Mouse (Mus musculus): Measurements from ENCODE around the gene Hbp1. TPM values are rescaled to one million over a fixed set of nuclear protein-coding genes. Genes with fewer than 3 reads are reported as not detected.

Gene Hbp1
- polyA plus RNA-seq, 1 experiment from 2014 or later = 83.3 TPM

- Histone ChIP-seq H3K4me3 (replicated peaks; ENCODE audit: low read length) (no peak overlapping the region), H3K4me1 (replicated peaks; ENCODE audit: control insufficient read depth, insufficient read depth, low read length) (peaks cover 4% of the 10 kb centered on the region; the same call in 1 of the 2 replicates), H3K36me3 (ENCODE audit: control insufficient read depth, insufficient read depth) (peaks cover 27% of the 10 kb centered on the region), H3K9me3 (ENCODE audit: control insufficient read depth, low read length) (no peaks in the 10 kb centered on the region), H3K27ac (ENCODE audit: low read length) (no peak overlapping the region), H3K4me2 (ENCODE audit: low read length) (no peak overlapping the region), H3K9ac (replicated peaks; ENCODE audit: low read depth, low read length) (no peak overlapping the region), H3K27me3 (replicated peaks; ENCODE audit: control insufficient read depth, insufficient read depth, low read length) (no peaks in the 10 kb centered on the region)
- no peak for ATAC-seq
- 97% methylated on average over 4 of the region's 4 CpGs for WGBS
Measured at GRCm38 (mm10) chr12:31943020-31943654, 7.2 kb downstream of the Hbp1 start.

- no peak overlapping the region for H3K4me2 ChIP-seq (ENCODE audit: low read length)
- no peak overlapping the region for H3K9ac ChIP-seq (replicated peaks; ENCODE audit: low read depth, low read length)
- no peak overlapping the region for H3K27ac ChIP-seq (ENCODE audit: low read length)
- no peaks in the 10 kb centered on the region for H3K4me1 ChIP-seq (replicated peaks; ENCODE audit: control insufficient read depth, insufficient read depth, low read length)
- no peaks in the 10 kb centered on the region for H3K27me3 ChIP-seq (replicated peaks; ENCODE audit: control insufficient read depth, insufficient read depth, low read length)
- no peak for ATAC-seq
- no peaks in the 10 kb centered on the region for H3K9me3 ChIP-seq (ENCODE audit: control insufficient read depth, low read length)
- H3K4me3 ChIP-seq (replicated peaks; ENCODE audit: low read length) = no peak overlapping the region
- H3K36me3 ChIP-seq (ENCODE audit: control insufficient read depth, insufficient read depth) = peaks cover 48% of the 10 kb centered on the region
Measured at GRCm38 (mm10) chr12:31939026-31939425, 11.3 kb downstream of the Hbp1 start.

GRCm38 (mm10) chr12:31938391-31938997, 11.8 kb downstream of the Hbp1 start:
- H3K27me3 ChIP-seq (replicated peaks; ENCODE audit: control insufficient read depth, insufficient read depth, low read length) = no peaks in the 10 kb centered on the region
- no peak overlapping the region for H3K27ac ChIP-seq (ENCODE audit: low read length)
- 95% methylated on average over 4 of the region's 4 CpGs for WGBS
- no peak overlapping the region for H3K4me2 ChIP-seq (ENCODE audit: low read length)
- no peak for ATAC-seq
- peaks cover 49% of the 10 kb centered on the region for H3K36me3 ChIP-seq (ENCODE audit: control insufficient read depth, insufficient read depth)
- H3K4me1 ChIP-seq (replicated peaks; ENCODE audit: control insufficient read depth, insufficient read depth, low read length) = no peaks in the 10 kb centered on the region
- no peaks in the 10 kb centered on the region for H3K9me3 ChIP-seq (ENCODE audit: control insufficient read depth, low read length)
- no peak overlapping the region for H3K9ac ChIP-seq (replicated peaks; ENCODE audit: low read depth, low read length)
- no peak overlapping the region for H3K4me3 ChIP-seq (replicated peaks; ENCODE audit: low read length)

- ATAC-seq = no peak
- Histone ChIP-seq H3K4me1 (replicated peaks; ENCODE audit: control insufficient read depth, insufficient read depth, low read length) (no peaks in the 10 kb centered on the region), H3K27me3 (replicated peaks; ENCODE audit: control insufficient read depth, insufficient read depth, low read length) (no peaks in the 10 kb centered on the region), H3K36me3 (ENCODE audit: control insufficient read depth, insufficient read depth) (peaks cover 46% of the 10 kb centered on the region), H3K4me3 (replicated peaks; ENCODE audit: low read length) (no peak overlapping the region), H3K9me3 (ENCODE audit: control insufficient read depth, low read length) (no peaks in the 10 kb centered on the region), H3K4me2 (ENCODE audit: low read length) (no peak overlapping the region), H3K27ac (ENCODE audit: low read length) (no peak overlapping the region), H3K9ac (replicated peaks; ENCODE audit: low read depth, low read length) (no peak overlapping the region)
- 94% methylated on average over 3 of the region's 3 CpGs for WGBS
Measured at GRCm38 (mm10) chr12:31937613-31938012, 12.7 kb downstream of the Hbp1 start.

GRCm38 (mm10) chr12:31936657-31937300, 13.6 kb downstream of the Hbp1 start:
- H3K27ac ChIP-seq (ENCODE audit: low read length) = no peak overlapping the region
- H3K4me3 ChIP-seq (replicated peaks; ENCODE audit: low read length) = no peak overlapping the region
- H3K4me1 ChIP-seq (replicated peaks; ENCODE audit: control insufficient read depth, insufficient read depth, low read length) = no peaks in the 10 kb centered on the region
- no peak overlapping the region for H3K4me2 ChIP-seq (ENCODE audit: low read length)
- H3K9ac ChIP-seq (replicated peaks; ENCODE audit: low read depth, low read length) = no peak overlapping the region
- no peak for ATAC-seq
- peaks cover 50% of the 10 kb centered on the region for H3K36me3 ChIP-seq (ENCODE audit: control insufficient read depth, insufficient read depth)
- 40% methylated on average over 6 of the region's 6 CpGs for WGBS
- H3K27me3 ChIP-seq (replicated peaks; ENCODE audit: control insufficient read depth, insufficient read depth, low read length) = no peaks in the 10 kb centered on the region
- H3K9me3 ChIP-seq (ENCODE audit: control insufficient read depth, low read length) = no peaks in the 10 kb centered on the region

GRCm38 (mm10) chr12:31931818-31932217, 18.5 kb downstream of the Hbp1 start:
- Histone ChIP-seq H3K27me3 (replicated peaks; ENCODE audit: control insufficient read depth, insufficient read depth, low read length) (no peaks in the 10 kb centered on the region), H3K9me3 (ENCODE audit: control insufficient read depth, low read length) (no peaks in the 10 kb centered on the region), H3K36me3 (ENCODE audit: control insufficient read depth, insufficient read depth) (peaks cover 45% of the 10 kb centered on the region), H3K27ac (ENCODE audit: low read length) (no peak overlapping the region), H3K9ac (replicated peaks; ENCODE audit: low read depth, low read length) (no peak overlapping the region), H3K4me3 (replicated peaks; ENCODE audit: low read length) (no peak overlapping the region), H3K4me1 (replicated peaks; ENCODE audit: control insufficient read depth, insufficient read depth, low read length) (no peaks in the 10 kb centered on the region), H3K4me2 (ENCODE audit: low read length) (no peak overlapping the region)
- WGBS = 100% methylated on average over 3 of the region's 3 CpGs
- peak; percentile 6; the same call in 1 of the 2 replicates for ATAC-seq

- Histone ChIP-seq H3K4me2 (ENCODE audit: low read length) (no peak overlapping the region), H3K9ac (replicated peaks; ENCODE audit: low read depth, low read length) (no peak overlapping the region), H3K4me3 (replicated peaks; ENCODE audit: low read length) (no peak overlapping the region), H3K36me3 (ENCODE audit: control insufficient read depth, insufficient read depth) (peaks cover 38% of the 10 kb centered on the region), H3K27me3 (replicated peaks; ENCODE audit: control insufficient read depth, insufficient read depth, low read length) (no peaks in the 10 kb centered on the region), H3K9me3 (ENCODE audit: control insufficient read depth, low read length) (no peaks in the 10 kb centered on the region), H3K4me1 (replicated peaks; ENCODE audit: control insufficient read depth, insufficient read depth, low read length) (peaks cover 2% of the 10 kb centered on the region; the same call in 1 of the 2 replicates), H3K27ac (ENCODE audit: low read length) (no peak overlapping the region)
- ATAC-seq = no peak
- WGBS = 73% methylated on average over 3 of the region's 3 CpGs
Measured at GRCm38 (mm10) chr12:31928498-31928897, 21.8 kb downstream of the Hbp1 start.

GRCm38 (mm10) chr12:31926661-31927061, 23.7 kb downstream of the Hbp1 start:
- WGBS = 23% methylated on average over 4 of the region's 4 CpGs
- H3K36me3 ChIP-seq (ENCODE audit: control insufficient read depth, insufficient read depth) = peaks cover 28% of the 10 kb centered on the region
- H3K27ac ChIP-seq (ENCODE audit: low read length) = no peak overlapping the region
- no peak overlapping the region for H3K9ac ChIP-seq (replicated peaks; ENCODE audit: low read depth, low read length)
- H3K4me3 ChIP-seq (replicated peaks; ENCODE audit: low read length) = no peak overlapping the region
- no peaks in the 10 kb centered on the region for H3K27me3 ChIP-seq (replicated peaks; ENCODE audit: control insufficient read depth, insufficient read depth, low read length)
- no peaks in the 10 kb centered on the region for H3K9me3 ChIP-seq (ENCODE audit: control insufficient read depth, low read length)
- peak; percentile 90 for ATAC-seq
- peaks cover 2% of the 10 kb centered on the region; the same call in 1 of the 2 replicates for H3K4me1 ChIP-seq (replicated peaks; ENCODE audit: control insufficient read depth, insufficient read depth, low read length)
- H3K4me2 ChIP-seq (ENCODE audit: low read length) = no peak overlapping the region

- no peak overlapping the region for H3K4me2 ChIP-seq (ENCODE audit: low read length)
- WGBS = 75% methylated on average over 6 of the region's 6 CpGs
- H3K4me1 ChIP-seq (replicated peaks; ENCODE audit: control insufficient read depth, insufficient read depth, low read length) = peaks cover 2% of the 10 kb centered on the region; the same call in 1 of the 2 replicates
- no peak overlapping the region for H3K4me3 ChIP-seq (replicated peaks; ENCODE audit: low read length)
- H3K9ac ChIP-seq (replicated peaks; ENCODE audit: low read depth, low read length) = no peak overlapping the region
- no peak for ATAC-seq
- H3K27ac ChIP-seq (ENCODE audit: low read length) = no peak overlapping the region
- no peaks in the 10 kb centered on the region for H3K27me3 ChIP-seq (replicated peaks; ENCODE audit: control insufficient read depth, insufficient read depth, low read length)
- no peaks in the 10 kb centered on the region for H3K9me3 ChIP-seq (ENCODE audit: control insufficient read depth, low read length)
- H3K36me3 ChIP-seq (ENCODE audit: control insufficient read depth, insufficient read depth) = peaks cover 18% of the 10 kb centered on the region
Measured at GRCm38 (mm10) chr12:31925343-31925742, 25.0 kb downstream of the Hbp1 start.
